Mouse (Mus musculus): Measurements from ENCODE around the gene Kcne3.
A peak's percentile ranks its signal among the peaks of the same experiment; 100 is the strongest.

Gene Kcne3

GRCm38 (mm10) chr7:100181614-100182013 lies 5.3 kb downstream of the Kcne3 start:
- no peak for DNase-seq (ENCODE audit: low spot score)

GRCm38 (mm10) chr7:100182388-100182787 lies 6.1 kb downstream of the Kcne3 start:
- no peak for DNase-seq (ENCODE audit: low spot score)

GRCm38 (mm10) chr7:100187601-100188000 lies 11.3 kb downstream of the Kcne3 start:
- peak; percentile 52 for DNase-seq (ENCODE audit: low spot score)

GRCm38 (mm10) chr7:100190167-100190566 lies 13.9 kb downstream of the Kcne3 start:
- DNase-seq (ENCODE audit: low spot score): no peak

GRCm38 (mm10) chr7:100190778-100191177 lies 14.5 kb downstream of the Kcne3 start:
- DNase-seq (ENCODE audit: low spot score): peak; percentile 75

GRCm38 (mm10) chr7:100201191-100201590 lies 24.9 kb downstream of the Kcne3 start:
- DNase-seq (ENCODE audit: low spot score): no peak

GRCm38 (mm10) chr7:100203616-100204015 lies 27.3 kb downstream of the Kcne3 start:
- no peak for DNase-seq (ENCODE audit: low spot score)

GRCm38 (mm10) chr7:100204871-100205270 lies 28.6 kb downstream of the Kcne3 start:
- DNase-seq (ENCODE audit: low spot score): no peak

GRCm38 (mm10) chr7:100206144-100206543 lies 29.8 kb downstream of the Kcne3 start:
- no peak for DNase-seq (ENCODE audit: low spot score)

- DNase-seq (ENCODE audit: low spot score): no peak
Measured at GRCm38 (mm10) chr7:100207886-100208285, 31.6 kb downstream of the Kcne3 start.

- no peak for DNase-seq (ENCODE audit: low spot score)
Measured at GRCm38 (mm10) chr7:100214310-100214709, 38.0 kb downstream of the Kcne3 start.

- no peak for DNase-seq (ENCODE audit: low spot score)
Measured at GRCm38 (mm10) chr7:100215116-100215732, 38.9 kb downstream of the Kcne3 start.

- no peak for DNase-seq (ENCODE audit: low spot score)
Measured at GRCm38 (mm10) chr7:100215976-100216375, 39.7 kb downstream of the Kcne3 start.

GRCm38 (mm10) chr7:100216601-100217565 lies 40.6 kb downstream of the Kcne3 start:
- DNase-seq (ENCODE audit: low spot score): no peak

- DNase-seq (ENCODE audit: low spot score): peak; percentile 96
Measured at GRCm38 (mm10) chr7:100227158-100227875, 51.0 kb downstream of the Kcne3 start, which contains the start of gene Pgm2l1. Pgm2l1 (plus strand) TSS chr7:100227394.

GRCm38 (mm10) chr7:100227896-100228525 lies 51.7 kb downstream of the Kcne3 start:
- DNase-seq (ENCODE audit: low spot score): no peak

- no peak for DNase-seq (ENCODE audit: low spot score)
Measured at GRCm38 (mm10) chr7:100228957-100229356, 52.7 kb downstream of the Kcne3 start.

GRCm38 (mm10) chr7:100230646-100231045 lies 54.3 kb downstream of the Kcne3 start:
- DNase-seq (ENCODE audit: low spot score): no peak

GRCm38 (mm10) chr7:100231661-100232060 lies 55.4 kb downstream of the Kcne3 start:
- no peak for DNase-seq (ENCODE audit: low spot score)

GRCm38 (mm10) chr7:100233681-100234080 lies 57.4 kb downstream of the Kcne3 start:
- no peak for DNase-seq (ENCODE audit: low spot score)
